Mouse (Mus musculus) heart, adult 2 months (tissue): ENCODE results near the gene 5830473C10Rik. TPM values are rescaled to one million over a fixed set of nuclear protein-coding genes. Genes with fewer than 3 reads are reported as not detected.

Experiments
- DNase-seq, 2 experiments: peaks; one replicate each; pipeline ENCODE4 v3.0.0; 2021
- H3K27ac ChIP-seq: fragments of 200-600 bp; 2 replicates; pipeline ENCODE4 v1.8.1; 2022
- H3K27me3 ChIP-seq: fragments of 200-500 bp; 2 replicates; pipeline ENCODE4 v1.6.1; 2012; ENCODE audit warnings: mild to moderate bottlenecking, low read length, inconsistent platforms, mixed read lengths; ENCODE audit not compliant: control insufficient read depth, insufficient read depth
- H3K36me3 ChIP-seq: fragments of 200-500 bp; 2 replicates; pipeline ENCODE4 v1.6.1; 2012; ENCODE audit warnings: low read length, inconsistent platforms; ENCODE audit not compliant: control insufficient read depth, insufficient read depth
- H3K4me1 ChIP-seq: fragments of 200-500 bp; 2 replicates; pipeline ENCODE4 v1.6.1; 2011; ENCODE audit warnings: low read length; ENCODE audit not compliant: control insufficient read depth, insufficient read depth
- H3K4me3 ChIP-seq: fragments of 200-600 bp; 2 replicates; pipeline ENCODE4 v1.8.1; 2022
- H3K79me2 ChIP-seq: fragments of 200-500 bp; replicated peaks from 2 replicates; pipeline ENCODE4 v1.6.1; 2012; ENCODE audit warnings: mild to moderate bottlenecking, inconsistent platforms, low read length, moderate library complexity, mixed read lengths; ENCODE audit not compliant: control insufficient read depth, insufficient read depth
- H3K9ac ChIP-seq: fragments of 200-500 bp; 2 replicates; pipeline ENCODE4 v1.6.1; 2012; ENCODE audit warnings: low read depth, mild to moderate bottlenecking, control low read depth, inconsistent platforms, low read length, mixed read lengths
- CTCF ChIP-seq: fragments of 200-600 bp; IDR thresholded peaks from 2 replicates; pipeline ENCODE4 v1.8.1; 2022; ENCODE audit warnings: antibody characterized with exemption, mild to moderate bottlenecking, moderate library complexity
- EP300 ChIP-seq: fragments of 200-500 bp; IDR thresholded peaks from 2 replicates; pipeline ENCODE4 v1.6.1; 2011; ENCODE audit warnings: low read depth, low read length, control low read depth; ENCODE audit not compliant: insufficient read depth
- POLR2A ChIP-seq: fragments of 200-500 bp; IDR thresholded peaks from 2 replicates; pipeline ENCODE4 v1.6.1; 2011; ENCODE audit warnings: mild to moderate bottlenecking, low read depth, low read length, control low read depth; ENCODE audit not compliant: insufficient read depth
- WGBS: fragments of 180-500 bp; shearing (Covaris S2); methylation state at CpG from one replicate; pipeline ENCODE4 v1.1.7; 2018; 5-methylcytosine and 5-hydroxymethylcytosine counted together
- intact Hi-C: fragments of 180-260 bp; cut with DNase I; formaldehyde crosslinking; loops from one replicate; pipeline ENCODE4 v1.15.1; 2025
- long read RNA-seq: library from polyadenylated mRNA; stranded (forward); transcript quantifications from one replicate; pipeline ENCODE4 v2.0.0, GENCODE M21; 2021
- polyA plus RNA-seq: library from polyadenylated mRNA; depleted of rRNA; stranded (reverse); fragments of >200 nt; gene quantifications from 2 replicates; pipeline ENCODE4 v1.2.3, GENCODE M21; 2012; rRNA removed
- total RNA-seq, 2 experiments: library from RNA; stranded (reverse); gene quantifications; 2 replicates each; pipeline ENCODE4 v1.2.3; 2021

Gene 5830473C10Rik
- total RNA-seq = not detected
- not detected in 2 replicates for polyA plus RNA-seq
- long read RNA-seq = 0 reads

GRCm38 (mm10) chr5:90560743-90561142 is at the start of gene 5830473C10Rik:
Gene 5830473C10Rik, plus strand, starts transcription at chr5:90561107.
- intact Hi-C loops = no loop called here
- WGBS = 81% methylated on average over 6 of the region's 6 CpGs
- H3K36me3 ChIP-seq = no peaks in the 10 kb centered on the region
- no peak within 1 kb of the TSS for H3K27ac ChIP-seq
- no peaks in the 10 kb centered on the region for H3K27me3 ChIP-seq
- no peak within 1 kb of the TSS for H3K4me3 ChIP-seq
- no peaks in the 10 kb centered on the region for H3K79me2 ChIP-seq
- DNase-seq = no peak
- no peaks in the 10 kb centered on the region for H3K4me1 ChIP-seq
- TF ChIP-seq POLR2A (no peak), CTCF (no peak), EP300 (no peak)
- H3K9ac ChIP-seq = no peak within 1 kb of the TSS

- Histone ChIP-seq H3K27ac (no peak overlapping the region), H3K79me2 (no peaks in the 10 kb centered on the region), H3K36me3 (no peaks in the 10 kb centered on the region), H3K4me1 (no peaks in the 10 kb centered on the region), H3K4me3 (no peak overlapping the region), H3K27me3 (no peaks in the 10 kb centered on the region), H3K9ac (no peak overlapping the region)
- DNase-seq = no peak
- intact Hi-C loops = no loop called here
- 72% methylated on average over 6 of the region's 6 CpGs for WGBS
- TF ChIP-seq CTCF = no peak
- no peak for TF ChIP-seq POLR2A
- no peak for TF ChIP-seq EP300
Observed at GRCm38 (mm10) chr5:90512288-90512955, 48.5 kb upstream of the 5830473C10Rik start.

GRCm38 (mm10) chr5:90515561-90515960 is 45.3 kb upstream of the 5830473C10Rik start:
- no peak overlapping the region for H3K4me3 ChIP-seq
- intact Hi-C loops = no loop called here

DNA sequence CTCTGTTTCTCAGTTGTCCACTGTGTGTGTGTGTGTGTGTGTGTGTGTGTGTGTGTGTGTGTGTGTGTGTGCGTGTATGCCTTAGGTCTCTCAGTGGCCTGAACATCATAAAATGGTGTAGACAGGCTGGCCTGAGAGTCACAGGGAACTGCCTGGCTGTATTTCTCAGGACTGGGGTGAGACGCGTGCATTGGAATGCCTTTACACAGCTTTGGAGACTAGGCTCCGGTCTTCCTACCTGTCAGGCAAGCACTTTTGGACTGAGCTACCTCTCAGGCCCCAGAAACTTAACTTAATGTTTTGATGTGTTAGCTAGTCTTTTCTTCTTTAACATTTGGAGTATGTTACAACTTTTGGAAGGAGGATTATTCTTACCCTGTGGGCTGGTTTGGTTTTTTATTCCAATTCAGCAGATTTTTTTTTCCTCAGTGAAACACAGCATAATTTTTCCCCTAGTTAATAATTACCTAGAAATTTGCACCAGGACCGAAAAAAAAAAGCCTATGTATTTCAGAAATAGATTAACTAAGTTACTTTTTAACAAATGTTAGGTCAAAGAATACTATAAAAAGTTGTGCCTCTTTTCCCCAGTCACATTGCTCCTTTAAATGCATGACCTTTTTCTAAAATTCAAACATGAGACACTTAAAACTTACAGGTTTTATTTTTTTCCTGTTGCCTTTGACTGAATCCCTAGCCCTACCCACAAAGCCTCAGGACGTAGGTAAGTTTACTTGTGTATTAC is 42.4 kb upstream of the 5830473C10Rik start, which contains the start of gene Afm:
TSS of gene Afm (plus strand) at position 577 of the 745 bp plus-strand sequence.
- TF ChIP-seq POLR2A (no peak), EP300 (no peak), CTCF (no peak)
- H3K36me3 ChIP-seq = no peaks in the 10 kb centered on the region
- 68% methylated on average over 6 of the region's 6 CpGs for WGBS
- DNase-seq = no peak
- no peak within 1 kb of the TSS for H3K4me3 ChIP-seq
- H3K9ac ChIP-seq = no peak within 1 kb of the TSS
- H3K27me3 ChIP-seq = no peaks in the 10 kb centered on the region
- H3K79me2 ChIP-seq = no peaks in the 10 kb centered on the region
- intact Hi-C loops = no loop called here
- H3K27ac ChIP-seq = no peak within 1 kb of the TSS
- H3K4me1 ChIP-seq = no peaks in the 10 kb centered on the region

More at GRCm38 (mm10) chr5:90515561-90515960, 45.3 kb upstream of the 5830473C10Rik start:
- DNase-seq = no peak
- TF ChIP-seq POLR2A (no peak), CTCF (no peak), EP300 (no peak)
- H3K4me1 ChIP-seq = no peaks in the 10 kb centered on the region
- H3K27ac ChIP-seq = no peak overlapping the region
- no peaks in the 10 kb centered on the region for H3K36me3 ChIP-seq
- H3K9ac ChIP-seq = no peak overlapping the region
- no peaks in the 10 kb centered on the region for H3K27me3 ChIP-seq
- WGBS = 90% methylated on average over 6 of the region's 6 CpGs
- no peaks in the 10 kb centered on the region for H3K79me2 ChIP-seq

DNA sequence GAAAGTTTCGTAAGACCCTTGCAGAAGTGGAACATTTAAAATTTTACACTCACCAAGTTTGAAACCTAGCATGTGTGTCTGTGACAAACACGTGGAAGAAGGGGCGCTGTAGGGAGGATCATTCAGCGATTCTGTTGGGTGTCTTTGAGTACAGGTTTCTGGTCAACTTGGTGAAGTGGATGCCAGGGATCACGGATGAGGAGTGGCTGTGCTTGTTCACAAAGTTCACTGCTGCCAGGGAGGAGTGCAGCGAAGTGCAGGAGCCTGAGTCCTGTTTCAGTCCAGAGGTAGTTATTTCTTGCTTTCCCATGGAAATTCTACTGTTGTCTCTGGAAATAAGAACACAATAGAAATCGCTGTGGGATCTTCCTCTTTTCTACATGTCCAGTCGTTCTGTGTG is 9.7 kb upstream of the 5830473C10Rik start:
- H3K4me1 ChIP-seq = no peaks in the 10 kb centered on the region
- intact Hi-C loops = no loop called here
- no peak overlapping the region for H3K27ac ChIP-seq
- TF ChIP-seq EP300 (no peak), CTCF (no peak), POLR2A (no peak)
- H3K36me3 ChIP-seq = no peaks in the 10 kb centered on the region
- no peak for DNase-seq
- 82% methylated on average over 8 of the region's 8 CpGs for WGBS
- no peaks in the 10 kb centered on the region for H3K27me3 ChIP-seq
- no peaks in the 10 kb centered on the region for H3K79me2 ChIP-seq
- H3K4me3 ChIP-seq = no peak overlapping the region
- no peak overlapping the region for H3K9ac ChIP-seq

- Histone ChIP-seq H3K27ac (no peak overlapping the region), H3K27me3 (no peaks in the 10 kb centered on the region), H3K4me1 (no peaks in the 10 kb centered on the region), H3K9ac (no peak overlapping the region), H3K79me2 (no peaks in the 10 kb centered on the region), H3K4me3 (no peak overlapping the region), H3K36me3 (no peaks in the 10 kb centered on the region)
- DNase-seq = no peak
- intact Hi-C loops = no loop called here
- 64% methylated on average over 3 of the region's 3 CpGs for WGBS
- TF ChIP-seq POLR2A (no peak), EP300 (no peak), CTCF (no peak)
Observed at GRCm38 (mm10) chr5:90556052-90556451, 4.9 kb upstream of the 5830473C10Rik start.
